Mouse (Mus musculus): ENCODE data around the gene Sh2d1b2. TPM values are rescaled to one million over a fixed set of nuclear protein-coding genes. Genes with fewer than 3 reads are reported as not detected.
"Not testable (repeated sequence)": the region's sequence is repeated elsewhere in the genome, so short reads cannot be mapped to it uniquely, and the experiment has no call there.

The Sh2d1b2 gene
- not detected for total RNA-seq (2021)
- long read RNA-seq, experiment 1, result 0 reads
- long read RNA-seq, experiment 2, result 0 reads

GRCm38 (mm10) chr1:170232688-170233087 is at the start of gene Sh2d1b2:
Sh2d1b2 (plus strand) TSS chr1:170232749.
- H3K4me3 ChIP-seq; DNase-seq (ENCODE audit: extremely low spot score in 1 of 2, low spot score in 2 of 2); H3K27ac ChIP-seq; intact Hi-C loops (cut with DNase I): not testable (repeated sequence)

- Histone ChIP-seq H3K4me3 (no peak overlapping the region), H3K27ac (no peak overlapping the region)
- TF ChIP-seq CTCF (IDR thresholded peaks at IDR 0.05), result no peak
- intact Hi-C loops (cut with DNase I), result loop anchor here (5.0 kb wide), 1 partner anchor 103 kb away; no protein-coding TSS in a partner anchor
- no peak for DNase-seq (ENCODE audit: extremely low spot score in 1 of 2, low spot score in 2 of 2)
Measured at GRCm38 (mm10) chr1:170185137-170185536, 47.4 kb upstream of the Sh2d1b2 start.

GRCm38 (mm10) chr1:170186531-170186930 is 46.0 kb upstream of the Sh2d1b2 start:
- DNase-seq (ENCODE audit: extremely low spot score in 1 of 2, low spot score in 2 of 2), result no peak
- no peak for TF ChIP-seq CTCF (IDR thresholded peaks at IDR 0.05)
- Histone ChIP-seq H3K4me3 (no peak overlapping the region), H3K27ac (peak overlapping the region; percentile 85)
- intact Hi-C loops (cut with DNase I), result loop anchor here (5.0 kb wide), 1 partner anchor 104 kb away; no protein-coding TSS in a partner anchor

GRCm38 (mm10) chr1:170188601-170189000 is 43.9 kb upstream of the Sh2d1b2 start:
- Histone ChIP-seq H3K27ac (peak overlapping the region; percentile 6; the same call in 1 of the 2 replicates), H3K4me3 (no peak overlapping the region)
- intact Hi-C loops (cut with DNase I), result loop anchor here (5.0 kb wide), 1 partner anchor 106 kb away; no protein-coding TSS in a partner anchor
- peak in 1 of 2 experiments; percentile 29 for DNase-seq (ENCODE audit: extremely low spot score in 1 of 2, low spot score in 2 of 2)
- TF ChIP-seq CTCF (IDR thresholded peaks at IDR 0.05), result no peak

- no peak for TF ChIP-seq CTCF (IDR thresholded peaks at IDR 0.05)
- intact Hi-C loops (cut with DNase I), result no loop called here
Measured at GRCm38 (mm10) chr1:170190225-170190624, 42.3 kb upstream of the Sh2d1b2 start.

GRCm38 (mm10) chr1:170191925-170192324 is 40.6 kb upstream of the Sh2d1b2 start:
- TF ChIP-seq CTCF (IDR thresholded peaks at IDR 0.05), result no peak
- Histone ChIP-seq H3K27ac (no peak overlapping the region), H3K4me3 (no peak overlapping the region)
- DNase-seq (ENCODE audit: extremely low spot score in 1 of 2, low spot score in 2 of 2), result no peak
- intact Hi-C loops (cut with DNase I), result no loop called here

More at GRCm38 (mm10) chr1:170190225-170190624, 42.3 kb upstream of the Sh2d1b2 start:
- DNase-seq (ENCODE audit: extremely low spot score in 1 of 2, low spot score in 2 of 2), result no peak
- Histone ChIP-seq H3K27ac (no peak overlapping the region), H3K4me3 (no peak overlapping the region)

- Histone ChIP-seq H3K4me3 (no peak overlapping the region), H3K27ac (no peak overlapping the region)
- TF ChIP-seq CTCF (IDR thresholded peaks at IDR 0.05), result no peak
- intact Hi-C loops (cut with DNase I), result no loop called here
- no peak for DNase-seq (ENCODE audit: extremely low spot score in 1 of 2, low spot score in 2 of 2)
Measured at GRCm38 (mm10) chr1:170196211-170196610, 36.3 kb upstream of the Sh2d1b2 start.

GRCm38 (mm10) chr1:170200379-170200778 is 32.2 kb upstream of the Sh2d1b2 start:
- DNase-seq (ENCODE audit: extremely low spot score in 1 of 2, low spot score in 2 of 2), result no peak
- peak; percentile 57 for TF ChIP-seq CTCF (IDR thresholded peaks at IDR 0.05)
- Histone ChIP-seq H3K4me3 (no peak overlapping the region), H3K27ac (no peak overlapping the region)
- intact Hi-C loops (cut with DNase I), result no loop called here

- no peak for TF ChIP-seq CTCF (IDR thresholded peaks at IDR 0.05)
- H3K27ac ChIP-seq, result no peak overlapping the region
- no peak for DNase-seq (ENCODE audit: extremely low spot score in 1 of 2, low spot score in 2 of 2)
- no peak overlapping the region for H3K4me3 ChIP-seq
- intact Hi-C loops (cut with DNase I), result no loop called here
Measured at GRCm38 (mm10) chr1:170206395-170206794, 26.2 kb upstream of the Sh2d1b2 start.

GRCm38 (mm10) chr1:170213181-170213879 is 19.2 kb upstream of the Sh2d1b2 start:
- no peak for DNase-seq (ENCODE audit: extremely low spot score in 1 of 2, low spot score in 2 of 2)
- no peak for TF ChIP-seq CTCF (IDR thresholded peaks at IDR 0.05)
- intact Hi-C loops (cut with DNase I), result no loop called here
- Histone ChIP-seq H3K27ac (no peak overlapping the region), H3K4me3 (no peak overlapping the region)

GRCm38 (mm10) chr1:170214383-170214756 is 18.2 kb upstream of the Sh2d1b2 start:
- TF ChIP-seq CTCF (IDR thresholded peaks at IDR 0.05), result no peak
- Histone ChIP-seq H3K4me3 (peak overlapping the region; percentile 80), H3K27ac (peak overlapping the region; percentile 86)
- intact Hi-C loops (cut with DNase I), result no loop called here
- DNase-seq (ENCODE audit: extremely low spot score in 1 of 2, low spot score in 2 of 2), result no peak

GRCm38 (mm10) chr1:170214757-170215522 is 17.6 kb upstream of the Sh2d1b2 start, which contains the start of gene Uhmk1:
Uhmk1 (minus strand) TSS chr1:170215397.
- no peak for TF ChIP-seq CTCF (IDR thresholded peaks at IDR 0.05)
- Histone ChIP-seq H3K27ac (peak within 1 kb of the TSS; percentile 86), H3K4me3 (peak within 1 kb of the TSS; percentile 80)
- peak; percentile 87 to 89 for DNase-seq (ENCODE audit: extremely low spot score in 1 of 2, low spot score in 2 of 2)
- intact Hi-C loops (cut with DNase I), result loop anchor here (5.0 kb wide), 1 partner anchor 42 kb away; no protein-coding TSS in a partner anchor
